Mouse (Mus musculus): ENCODE measurements around the gene Arhgef26. TPM values are rescaled to one million over a fixed set of nuclear protein-coding genes. Genes with fewer than 3 reads are reported as not detected.

Arhgef26 gene
- total and polyA plus RNA-seq, 3 experiments = 0.08 TPM; not detected in 2

DNA sequence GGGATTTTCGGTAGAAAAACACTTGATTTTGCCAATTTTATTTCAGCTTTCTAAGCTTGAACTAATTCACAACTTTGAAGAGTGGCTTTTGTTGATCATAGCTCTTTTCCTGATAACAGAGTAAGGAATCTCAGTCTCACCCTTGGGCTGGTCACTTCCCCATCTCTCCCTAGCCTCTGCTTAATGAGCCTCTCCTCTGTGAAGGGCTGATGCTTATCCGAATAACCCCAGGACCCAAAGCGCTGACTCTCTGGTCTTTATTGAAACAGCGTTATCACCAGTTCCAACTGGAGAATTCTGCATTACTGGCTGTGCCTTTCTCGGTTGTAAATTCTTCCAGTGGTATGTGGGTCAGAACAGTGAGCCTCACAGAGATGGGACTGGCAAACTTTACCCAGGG lies 57.2 kb downstream of the Arhgef26 start:
- H3K27ac ChIP-seq (ENCODE audit: control insufficient read depth, low read depth, low read length) = no peak overlapping the region
- no peaks in the 10 kb centered on the region for H3K36me3 ChIP-seq (ENCODE audit: control insufficient read depth in 1 of 2, insufficient read depth in 2 of 2, low read length in 2 of 2)
- no peak overlapping the region for H3K4me3 ChIP-seq (ENCODE audit: control insufficient read depth in 1 of 2, insufficient read depth in 1 of 2, low read depth in 2 of 2, low read length in 2 of 2)
- no peaks in the 10 kb centered on the region for H3K4me1 ChIP-seq (ENCODE audit: control insufficient read depth in 1 of 2, insufficient read depth in 2 of 2, low read length in 2 of 2)
- H3K9ac ChIP-seq (ENCODE audit: control insufficient read depth, low read depth, low read length, poor library complexity, severe bottlenecking) = no peak overlapping the region
- TF ChIP-seq RCOR1 (IDR thresholded peaks at IDR 0.05; ENCODE audit: low read depth, low read length) (no peak), ZKSCAN1 (IDR thresholded peaks at IDR 0.05; ENCODE audit: low read depth, low read length) (no peak), GATA1 (IDR thresholded peaks at IDR 0.05; ENCODE audit: low read depth, low read length) (no peak), MXI1 (IDR thresholded peaks at IDR 0.05; ENCODE audit: low read depth, low read length) (no peak), ZC3H11A (IDR thresholded peaks at IDR 0.05; ENCODE audit: low read depth, low read length) (no peak), POLR2AphosphoS5 (IDR thresholded peaks at IDR 0.05; ENCODE audit: borderline replicate concordance, low read depth, low read length) (no peak), CTCF (IDR thresholded peaks at IDR 0.05 in 2 of 3, conservative IDR thresholded peaks at IDR 0.05 in 1 of 3; ENCODE audit: control insufficient read depth in 1 of 3, insufficient read depth in 1 of 3, low read depth in 2 of 3, low read length in 3 of 3, poor library complexity in 1 of 3, severe bottlenecking in 1 of 3) (no peak), MAX (IDR thresholded peaks at IDR 0.05; ENCODE audit: low read length) (no peak), HCFC1 (IDR thresholded peaks at IDR 0.05; ENCODE audit: low read depth, low read length) (no peak), POLR2A (IDR thresholded peaks at IDR 0.05; ENCODE audit: control insufficient read depth in 1 of 2, insufficient read depth in 1 of 2, low read depth in 1 of 2, low read length in 2 of 2, poor library complexity in 1 of 2) (no peak), USF2 (IDR thresholded peaks at IDR 0.05; ENCODE audit: borderline replicate concordance in 1 of 2, insufficient read depth in 1 of 2, low read depth in 1 of 2, low read length in 2 of 2) (no peak), TCF12 (IDR thresholded peaks at IDR 0.05; ENCODE audit: low read depth, low read length) (no peak), POLR2AphosphoS2 (IDR thresholded peaks at IDR 0.05; ENCODE audit: low read length) (no peak), ETS1 (IDR thresholded peaks at IDR 0.05; ENCODE audit: low read depth, low read length) (no peak), ZMIZ1 (IDR thresholded peaks at IDR 0.05; ENCODE audit: low read depth, low read length) (no peak), MAZ (IDR thresholded peaks at IDR 0.05; ENCODE audit: low read depth, low read length) (no peak), USF1 (IDR thresholded peaks at IDR 0.05; ENCODE audit: low read depth, low read length) (no peak), E2F4 (IDR thresholded peaks at IDR 0.05; ENCODE audit: borderline replicate concordance, low read depth, low read length) (no peak)
- H3K27me3 ChIP-seq (ENCODE audit: control insufficient read depth in 1 of 2, insufficient read depth in 2 of 2, low read length in 2 of 2) = no peaks in the 10 kb centered on the region; a peak in 1 of 4 replicates
- no peaks in the 10 kb centered on the region for H3K9me3 ChIP-seq (replicated peaks; ENCODE audit: insufficient read depth, low read length)
- H3K79me2 ChIP-seq (ENCODE audit: control insufficient read depth, insufficient read depth, low read length, poor library complexity) = no peaks in the 10 kb centered on the region
- DNase-seq (ENCODE audit: low read depth, low spot score) = no peak

DNA sequence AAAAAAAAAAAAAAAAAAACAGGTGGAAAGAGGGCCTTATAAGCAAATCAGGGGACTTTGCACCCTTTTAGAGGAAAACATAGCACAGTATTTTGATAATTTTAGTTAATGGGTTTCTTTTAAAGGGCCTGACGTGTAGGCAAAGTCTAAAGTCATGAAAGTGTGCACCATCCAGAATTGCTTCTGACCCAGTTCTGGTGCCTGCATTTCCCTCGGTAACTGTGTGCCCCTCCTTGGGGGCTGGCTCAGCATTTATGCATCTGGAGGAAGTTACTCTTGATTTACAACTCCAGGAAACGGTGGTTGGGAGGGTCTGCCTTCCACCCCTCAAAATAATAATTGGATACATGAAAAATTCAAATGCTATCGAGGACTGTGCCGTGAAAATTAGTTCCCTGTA lies 58.0 kb downstream of the Arhgef26 start:
- H3K9ac ChIP-seq (ENCODE audit: control insufficient read depth, low read depth, low read length, poor library complexity, severe bottlenecking) = no peak overlapping the region
- DNase-seq (ENCODE audit: low read depth, low spot score) = no peak
- no peaks in the 10 kb centered on the region; a peak in 1 of 4 replicates for H3K27me3 ChIP-seq (ENCODE audit: control insufficient read depth in 1 of 2, insufficient read depth in 2 of 2, low read length in 2 of 2)
- no peak overlapping the region for H3K27ac ChIP-seq (ENCODE audit: control insufficient read depth, low read depth, low read length)
- no peaks in the 10 kb centered on the region for H3K36me3 ChIP-seq (ENCODE audit: control insufficient read depth in 1 of 2, insufficient read depth in 2 of 2, low read length in 2 of 2)
- no peaks in the 10 kb centered on the region for H3K9me3 ChIP-seq (replicated peaks; ENCODE audit: insufficient read depth, low read length)
- TF ChIP-seq MYB (IDR thresholded peaks at IDR 0.05; ENCODE audit: low read depth, low read length) = no peak
- H3K4me3 ChIP-seq (ENCODE audit: control insufficient read depth in 1 of 2, insufficient read depth in 1 of 2, low read depth in 2 of 2, low read length in 2 of 2) = no peak overlapping the region
- no peaks in the 10 kb centered on the region for H3K4me1 ChIP-seq (ENCODE audit: control insufficient read depth in 1 of 2, insufficient read depth in 2 of 2, low read length in 2 of 2)
- H3K79me2 ChIP-seq (ENCODE audit: control insufficient read depth, insufficient read depth, low read length, poor library complexity) = no peaks in the 10 kb centered on the region
